Mouse (Mus musculus): Measurements from ENCODE around the gene Dnaaf2. TPM values are rescaled to one million over a fixed set of nuclear protein-coding genes. Genes with fewer than 3 reads are reported as not detected.
A peak's percentile ranks its signal among the peaks of the same experiment; 100 is the strongest.

Gene Dnaaf2
- polyA plus RNA-seq, 1 experiment from 2014 or later: 10.0 TPM

GRCm38 (mm10) chr12:69204052-69204833 is 6.0 kb upstream of the Dnaaf2 start, which contains the start of gene Gm49384:
Gene Gm49384, minus strand, starts transcription at chr12:69204267.
- Histone ChIP-seq H3K9me3 (ENCODE audit: control insufficient read depth, low read length) (no peaks in the 10 kb centered on the region), H3K36me3 (ENCODE audit: control insufficient read depth, insufficient read depth, low read length) (peaks cover 21% of the 10 kb centered on the region), H3K4me2 (ENCODE audit: low read depth, low read length) (no peak within 1 kb of the TSS), H3K9ac (ENCODE audit: low read length) (no peak within 1 kb of the TSS), H3K27me3 (ENCODE audit: control insufficient read depth, insufficient read depth, low read depth, low read length) (no peaks in the 10 kb centered on the region), H3K4me3 (ENCODE audit: low read length) (no peak within 1 kb of the TSS), H3K4me1 (replicated peaks; ENCODE audit: control insufficient read depth, insufficient read depth, low read length) (peaks cover 3% of the 10 kb centered on the region; the same call in 1 of the 2 replicates), H3K27ac (ENCODE audit: low read length) (no peak within 1 kb of the TSS)
- ATAC-seq (ENCODE audit: low read depth): no peak
- WGBS: 78% methylated on average over 16 of the region's 16 CpGs

- no peak for ATAC-seq (ENCODE audit: low read depth)
- no peak overlapping the region for H3K4me3 ChIP-seq (ENCODE audit: low read length)
- H3K4me1 ChIP-seq (replicated peaks; ENCODE audit: control insufficient read depth, insufficient read depth, low read length): peaks cover 21% of the 10 kb centered on the region
- no peak overlapping the region for H3K9ac ChIP-seq (ENCODE audit: low read length)
- no peaks in the 10 kb centered on the region for H3K27me3 ChIP-seq (ENCODE audit: control insufficient read depth, insufficient read depth, low read depth, low read length)
- H3K36me3 ChIP-seq (ENCODE audit: control insufficient read depth, insufficient read depth, low read length): peaks cover 14% of the 10 kb centered on the region
- H3K27ac ChIP-seq (ENCODE audit: low read length): no peak overlapping the region
- no peak overlapping the region; the same call in 1 of the 2 replicates for H3K4me2 ChIP-seq (ENCODE audit: low read depth, low read length)
- H3K9me3 ChIP-seq (ENCODE audit: control insufficient read depth, low read length): no peaks in the 10 kb centered on the region
Observed at GRCm38 (mm10) chr12:69198985-69199384, 756 bp upstream of the Dnaaf2 start.

DNA sequence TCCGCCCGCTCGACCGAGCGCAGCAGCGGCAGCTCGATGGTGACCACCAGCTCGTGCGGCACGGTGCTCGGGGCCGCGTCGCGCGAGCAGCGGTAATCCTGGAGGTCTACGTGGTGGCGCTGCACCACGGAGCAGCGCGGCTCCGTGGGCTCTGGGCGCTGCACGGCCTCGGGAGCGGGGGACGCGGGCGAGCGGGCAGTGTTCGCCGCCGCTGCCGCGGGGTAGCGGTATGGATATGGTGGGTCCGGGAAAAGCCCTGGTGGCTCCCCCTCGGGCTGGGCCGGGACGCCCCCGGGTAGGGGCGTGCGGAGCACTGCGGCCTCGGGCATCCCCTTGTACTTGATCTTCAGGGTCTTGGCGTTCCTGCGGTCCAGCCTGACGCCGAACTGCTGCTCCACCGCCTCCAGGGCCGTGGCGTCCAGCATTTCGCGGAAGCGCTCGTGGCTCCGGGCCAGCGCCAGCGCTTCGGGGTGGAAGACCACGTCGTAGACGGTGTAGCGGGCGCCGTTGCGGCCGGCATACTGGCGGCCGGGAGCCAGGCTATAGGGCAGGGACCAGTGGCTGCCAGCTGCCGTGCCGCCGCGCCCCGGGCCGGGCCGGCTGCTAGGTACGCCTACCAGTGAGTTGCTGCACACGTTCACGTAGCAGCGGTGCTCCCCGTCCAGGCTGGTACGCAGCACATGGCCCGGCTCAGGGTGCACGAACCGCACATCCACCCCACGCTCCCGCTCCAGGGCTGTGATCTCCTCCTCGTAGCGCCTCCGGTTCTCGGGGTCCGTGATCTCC is 658 bp downstream of the Dnaaf2 start:
- Histone ChIP-seq H3K9ac (ENCODE audit: low read length) (peak overlapping the region; percentile 84), H3K36me3 (ENCODE audit: control insufficient read depth, insufficient read depth, low read length) (peaks cover 12% of the 10 kb centered on the region), H3K27ac (ENCODE audit: low read length) (peak overlapping the region; percentile 86), H3K4me3 (ENCODE audit: low read length) (peak overlapping the region; percentile 98), H3K27me3 (ENCODE audit: control insufficient read depth, insufficient read depth, low read depth, low read length) (no peaks in the 10 kb centered on the region), H3K9me3 (ENCODE audit: control insufficient read depth, low read length) (no peaks in the 10 kb centered on the region), H3K4me1 (replicated peaks; ENCODE audit: control insufficient read depth, insufficient read depth, low read length) (peaks cover 21% of the 10 kb centered on the region), H3K4me2 (ENCODE audit: low read depth, low read length) (peak overlapping the region; percentile 99)
- WGBS: under 1% methylated on average over 85 of the region's 94 CpGs
- peak; percentile 70 for ATAC-seq (ENCODE audit: low read depth)

GRCm38 (mm10) chr12:69196444-69197377 is 1.5 kb downstream of the Dnaaf2 start, which contains the start of gene Gm49383:
Gene Gm49383, minus strand, starts transcription at chr12:69197104.
- Histone ChIP-seq H3K27me3 (ENCODE audit: control insufficient read depth, insufficient read depth, low read depth, low read length) (no peaks in the 10 kb centered on the region), H3K4me3 (ENCODE audit: low read length) (peak within 1 kb of the TSS; percentile 98), H3K4me2 (ENCODE audit: low read depth, low read length) (peak within 1 kb of the TSS; percentile 99), H3K36me3 (ENCODE audit: control insufficient read depth, insufficient read depth, low read length) (peaks cover 6% of the 10 kb centered on the region; the same call in 1 of the 2 replicates), H3K27ac (ENCODE audit: low read length) (peak within 1 kb of the TSS; percentile 86), H3K9ac (ENCODE audit: low read length) (peak within 1 kb of the TSS; percentile 84), H3K4me1 (replicated peaks; ENCODE audit: control insufficient read depth, insufficient read depth, low read length) (peaks cover 21% of the 10 kb centered on the region), H3K9me3 (ENCODE audit: control insufficient read depth, low read length) (no peaks in the 10 kb centered on the region)
- peak; percentile 86 for ATAC-seq (ENCODE audit: low read depth)
- WGBS: under 1% methylated on average over 75 of the region's 75 CpGs

DNA sequence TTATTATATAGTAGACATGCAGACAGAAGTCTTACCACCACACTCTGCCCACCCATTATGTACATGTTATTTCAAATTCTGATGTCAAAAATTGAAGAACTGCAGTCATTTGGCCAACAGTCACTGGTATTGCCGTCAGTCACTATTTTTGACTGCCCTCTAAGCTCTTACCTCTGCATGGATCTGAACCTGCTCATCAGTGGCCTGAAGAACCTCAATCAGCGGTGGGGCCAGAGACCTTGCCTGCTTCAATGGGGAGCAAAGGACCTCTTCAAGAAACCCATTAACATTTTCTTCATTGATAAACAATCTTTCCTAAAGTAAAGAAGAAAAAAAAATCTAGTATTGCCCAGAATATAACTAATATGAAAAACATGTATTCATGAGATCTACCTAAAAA is 5.6 kb downstream of the Dnaaf2 start:
- Histone ChIP-seq H3K27me3 (ENCODE audit: control insufficient read depth, insufficient read depth, low read depth, low read length) (no peaks in the 10 kb centered on the region), H3K4me1 (replicated peaks; ENCODE audit: control insufficient read depth, insufficient read depth, low read length) (peaks cover 7% of the 10 kb centered on the region), H3K4me2 (ENCODE audit: low read depth, low read length) (no peak overlapping the region), H3K9ac (ENCODE audit: low read length) (no peak overlapping the region), H3K9me3 (ENCODE audit: control insufficient read depth, low read length) (no peaks in the 10 kb centered on the region), H3K27ac (ENCODE audit: low read length) (no peak overlapping the region), H3K4me3 (ENCODE audit: low read length) (no peak overlapping the region), H3K36me3 (ENCODE audit: control insufficient read depth, insufficient read depth, low read length) (peaks cover 19% of the 10 kb centered on the region)
- WGBS: 89% methylated on average over 2 of the region's 2 CpGs
- ATAC-seq (ENCODE audit: low read depth): no peak

- ATAC-seq (ENCODE audit: low read depth): no peak
Observed at GRCm38 (mm10) chr12:69191396-69191795, 6.8 kb downstream of the Dnaaf2 start.

DNA sequence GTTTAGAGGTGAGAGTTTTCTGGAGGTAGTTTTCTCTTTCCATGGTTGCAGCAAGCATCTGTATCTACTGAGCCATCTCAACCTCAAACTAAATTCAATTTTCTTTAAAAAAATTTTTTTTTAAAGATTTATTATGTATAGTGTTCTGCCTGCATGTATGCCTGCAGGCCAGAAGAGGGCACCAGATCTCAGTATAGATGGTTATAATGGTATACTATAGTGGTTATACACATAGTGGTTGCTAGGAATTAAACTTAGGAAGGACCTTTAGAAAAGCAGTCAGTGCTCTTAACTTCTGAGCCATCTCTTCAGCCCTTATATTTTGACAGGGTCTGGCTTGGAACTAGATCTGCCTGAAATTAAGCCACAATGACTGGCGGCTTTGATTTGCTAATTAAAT is 7.7 kb downstream of the Dnaaf2 start:
- peaks cover 12% of the 10 kb centered on the region for H3K4me1 ChIP-seq (replicated peaks; ENCODE audit: control insufficient read depth, insufficient read depth, low read length)
- no peak overlapping the region for H3K9ac ChIP-seq (ENCODE audit: low read length)
- H3K9me3 ChIP-seq (ENCODE audit: control insufficient read depth, low read length): no peaks in the 10 kb centered on the region
- H3K4me3 ChIP-seq (ENCODE audit: low read length): no peak overlapping the region
- ATAC-seq (ENCODE audit: low read depth): no peak
- H3K27me3 ChIP-seq (ENCODE audit: control insufficient read depth, insufficient read depth, low read depth, low read length): no peaks in the 10 kb centered on the region
- H3K36me3 ChIP-seq (ENCODE audit: control insufficient read depth, insufficient read depth, low read length): peaks cover 19% of the 10 kb centered on the region
- WGBS: 98% methylated on average over 1 of the region's 1 CpGs
- no peak overlapping the region for H3K27ac ChIP-seq (ENCODE audit: low read length)
- no peak overlapping the region for H3K4me2 ChIP-seq (ENCODE audit: low read depth, low read length)

More at GRCm38 (mm10) chr12:69191396-69191795, 6.8 kb downstream of the Dnaaf2 start:
- Histone ChIP-seq H3K36me3 (ENCODE audit: control insufficient read depth, insufficient read depth, low read length) (peaks cover 19% of the 10 kb centered on the region), H3K9me3 (ENCODE audit: control insufficient read depth, low read length) (no peaks in the 10 kb centered on the region), H3K4me3 (ENCODE audit: low read length) (no peak overlapping the region), H3K27ac (ENCODE audit: low read length) (no peak overlapping the region), H3K9ac (ENCODE audit: low read length) (no peak overlapping the region), H3K4me1 (replicated peaks; ENCODE audit: control insufficient read depth, insufficient read depth, low read length) (peaks cover 15% of the 10 kb centered on the region), H3K27me3 (ENCODE audit: control insufficient read depth, insufficient read depth, low read depth, low read length) (no peaks in the 10 kb centered on the region), H3K4me2 (ENCODE audit: low read depth, low read length) (no peak overlapping the region)
- 96% methylated on average over 5 of the region's 5 CpGs for WGBS

- ATAC-seq (ENCODE audit: low read depth): no peak
- H3K27ac ChIP-seq (ENCODE audit: low read length): no peak overlapping the region
- no peak overlapping the region for H3K9ac ChIP-seq (ENCODE audit: low read length)
- H3K36me3 ChIP-seq (ENCODE audit: control insufficient read depth, insufficient read depth, low read length): peaks cover 19% of the 10 kb centered on the region
- WGBS: 84% methylated on average over 9 of the region's 9 CpGs
- H3K4me3 ChIP-seq (ENCODE audit: low read length): no peak overlapping the region
- H3K9me3 ChIP-seq (ENCODE audit: control insufficient read depth, low read length): no peaks in the 10 kb centered on the region
- no peaks in the 10 kb centered on the region for H3K27me3 ChIP-seq (ENCODE audit: control insufficient read depth, insufficient read depth, low read depth, low read length)
- peaks cover 15% of the 10 kb centered on the region for H3K4me1 ChIP-seq (replicated peaks; ENCODE audit: control insufficient read depth, insufficient read depth, low read length)
- no peak overlapping the region for H3K4me2 ChIP-seq (ENCODE audit: low read depth, low read length)
Observed at GRCm38 (mm10) chr12:69190074-69190473, 8.2 kb downstream of the Dnaaf2 start.
